Mouse (Mus musculus) myocyte (in vitro differentiated cells): ENCODE data around the gene Pcp2.

Source experiments
- CEBPB ChIP-seq: IDR thresholded peaks from 2 replicates; pipeline ENCODE4 v1.6.1; 2011; ENCODE audit warnings: mild to moderate bottlenecking, moderate library complexity; ENCODE audit not compliant: poor library complexity, insufficient read depth, severe bottlenecking
- MAX ChIP-seq: IDR thresholded peaks from one replicate; pipeline ENCODE4 v1.6.1; 2011; ENCODE audit warnings: low read depth, mild to moderate bottlenecking, control low read depth
- MYOG ChIP-seq, 3 experiments: IDR thresholded peaks; one replicate each; pipeline ENCODE4 v1.6.1; 2011; ENCODE audit warnings: control low read depth in 2 of 3, low read depth in 2 of 3, mild to moderate bottlenecking in 2 of 3; ENCODE audit not compliant: insufficient read length in 2 of 3, control insufficient read depth in 1 of 3, insufficient read depth in 1 of 3
- POLR2A ChIP-seq: IDR thresholded peaks from one replicate; pipeline ENCODE4 v1.6.1; 2011; ENCODE audit warnings: low read depth, mild to moderate bottlenecking, control low read depth, moderate library complexity; ENCODE audit not compliant: insufficient read length
- POLR2AphosphoS2 ChIP-seq: IDR thresholded peaks from one replicate; pipeline ENCODE4 v1.6.1; 2011; ENCODE audit warnings: low read depth, control low read depth; ENCODE audit not compliant: insufficient read length

DNA sequence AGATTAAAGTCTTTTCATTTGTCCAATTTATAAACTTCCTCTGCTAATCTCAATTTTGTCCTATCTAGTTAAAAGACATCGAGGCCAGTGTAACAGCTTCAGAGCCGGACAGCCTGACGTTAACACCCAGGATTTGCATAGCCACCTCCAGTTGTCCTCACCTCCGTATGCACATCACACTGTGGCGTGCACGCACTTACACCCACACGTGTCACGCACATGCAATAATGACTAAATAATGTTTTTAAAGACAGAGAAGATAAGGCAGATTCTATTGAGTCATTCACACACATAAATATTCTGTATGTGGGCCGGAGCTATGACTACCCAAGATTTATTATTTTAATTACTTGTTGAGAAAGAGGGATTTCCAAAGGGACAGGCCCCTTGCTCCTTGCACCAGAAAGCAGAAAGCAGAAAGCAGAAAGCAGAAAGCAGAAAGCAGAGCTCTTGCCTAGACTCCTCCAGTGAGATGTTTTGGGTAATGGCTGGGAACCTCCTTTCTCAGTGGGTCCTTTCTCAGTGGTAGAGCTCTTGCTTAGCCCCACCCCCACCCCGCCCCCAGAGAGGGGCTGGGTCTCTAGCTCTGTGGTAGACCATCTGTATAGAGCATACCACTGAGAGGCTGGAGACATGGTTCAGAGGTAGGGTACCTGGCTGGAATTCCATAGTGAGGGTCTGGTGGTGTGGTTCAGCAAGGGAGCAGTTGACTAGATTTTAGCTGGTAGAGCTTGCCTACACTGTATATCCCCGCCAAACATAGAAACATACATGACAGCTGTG is 29.6 kb upstream of the Pcp2 start:
- no peak for TF ChIP-seq POLR2AphosphoS2
- no peak for TF ChIP-seq MAX
- no peak for TF ChIP-seq CEBPB
- no peak for TF ChIP-seq POLR2A
- TF ChIP-seq MYOG (IDR thresholded peaks at IDR 0.05; ENCODE audit: control insufficient read depth in 1 of 3, insufficient read depth in 1 of 3, insufficient read length in 2 of 3, low read depth in 2 of 3) = no peak
